ENCODE assay signal across 10 mouse cellular contexts in the genomic region with DNA sequence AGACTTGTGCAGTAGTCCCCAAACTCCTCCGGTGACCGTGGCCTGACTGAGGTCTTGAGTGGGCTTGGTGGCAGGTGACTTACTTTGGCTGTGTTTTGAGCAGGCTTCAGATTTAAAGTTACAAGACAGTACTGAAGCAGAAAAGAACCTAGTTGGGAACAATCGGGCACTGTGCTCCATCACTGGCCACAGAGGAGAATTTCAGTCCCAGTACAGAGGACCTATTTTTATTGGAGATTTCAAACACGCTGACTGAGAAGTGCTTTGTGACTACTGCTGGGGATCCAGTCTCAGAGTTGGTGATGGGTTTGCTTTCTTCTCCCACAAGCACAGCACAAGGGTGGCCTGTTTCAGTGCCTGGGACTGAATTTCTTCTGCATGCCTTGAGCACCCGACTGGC. TPM values are rescaled to one million over a fixed set of nuclear protein-coding genes. Genes with fewer than 3 reads are reported as not detected.
DNase-seq lines count a peak whose midpoint lies in the region; ATAC-seq and TF ChIP-seq lines count a peak whose summit lies in the region.
"Had no signal": no experiment of that assay in that cellular context is flagged by ENCODE, and none has a peak within 500 bp of the region (broad histone marks: within the 10 kb centered on the region; RNA-seq: fewer than 3 reads in every experiment).

No protein-coding gene starts in this region.

- no peak for TF ChIP-seq CTCF in layer of hippocampus, adult 2 months (conservative IDR thresholded peaks at IDR 0.05)

- no peak overlapping the region for H3K9ac ChIP-seq in heart, embryonic 13.5 days
- H3K9ac ChIP-seq in embryonic facial prominence, embryonic 12.5 days, result 0 out of 2 replicates have a peak overlapping the region, but pooled peaks have one; percentile 49
- no peak overlapping the region for H3K9ac ChIP-seq in neural tube, embryonic 11.5 days (ENCODE audit: low read length)

- peaks cover 26% of the 10 kb centered on the region for H3K27me3 ChIP-seq in heart, embryonic 13.5 days (replicated peaks)
- 0 out of 2 replicates have a peak, but pooled peaks cover 12% of the 10 kb centered on the region for H3K27me3 ChIP-seq in embryonic facial prominence, embryonic 12.5 days
- no peaks in the 10 kb centered on the region for H3K27me3 ChIP-seq in neural tube, embryonic 11.5 days (ENCODE audit: control insufficient read depth, insufficient read depth, low read length)
- H3K27me3 ChIP-seq: CH12.LX had no signal

- H3K4me3 ChIP-seq in heart, embryonic 13.5 days, result peak overlapping the region; percentile 57
- H3K4me3 ChIP-seq in embryonic facial prominence, embryonic 12.5 days, result peak overlapping the region; percentile 48
- H3K4me3 ChIP-seq in layer of hippocampus, adult 2 months, result peak overlapping the region; percentile 78
- H3K4me3 ChIP-seq in neural tube, embryonic 11.5 days (ENCODE audit: low read depth, low read length), result no peak overlapping the region

- no peak for ATAC-seq in heart, embryonic 13.5 days (ENCODE audit: extremely low read depth, insufficient number of reproducible peaks, low FRiP score, low TSS enrichment)
- ATAC-seq in embryonic facial prominence, embryonic 12.5 days (ENCODE audit: insufficient number of reproducible peaks, insufficient read depth, low FRiP score, low TSS enrichment), result no peak
- ATAC-seq in neural tube, embryonic 11.5 days (ENCODE audit: insufficient read depth, low FRiP score, low TSS enrichment), result no peak
- no peak for ATAC-seq in granulocyte monocyte progenitor cell, adult 5-6 weeks (replicated peaks; ENCODE audit: poor library complexity, severe bottlenecking)

- H3K36me3 ChIP-seq in heart, embryonic 13.5 days, result no peaks in the 10 kb centered on the region
- no peaks in the 10 kb centered on the region for H3K36me3 ChIP-seq in embryonic facial prominence, embryonic 12.5 days
- no peaks in the 10 kb centered on the region for H3K36me3 ChIP-seq in neural tube, embryonic 11.5 days (ENCODE audit: control insufficient read depth, insufficient read depth, low read length)

- H3K4me2 ChIP-seq in heart, embryonic 13.5 days, result peak overlapping the region; percentile 85
- peak overlapping the region; percentile 80 for H3K4me2 ChIP-seq in embryonic facial prominence, embryonic 12.5 days (replicated peaks)
- peak overlapping the region; percentile 78; the same call in 1 of the 2 replicates for H3K4me2 ChIP-seq in neural tube, embryonic 11.5 days (ENCODE audit: low read depth)

- WGBS in heart, embryonic 13.5 days, result 60% methylated on average over 5 of the region's 5 CpGs
- 32% methylated on average over 5 of the region's 5 CpGs for WGBS in embryonic facial prominence, embryonic 12.5 days
- WGBS in neural tube, embryonic 11.5 days, result 60% methylated on average over 5 of the region's 5 CpGs

- H3K9me3 ChIP-seq in heart, embryonic 13.5 days, result no peaks in the 10 kb centered on the region
- no peaks in the 10 kb centered on the region for H3K9me3 ChIP-seq in embryonic facial prominence, embryonic 12.5 days
- no peaks in the 10 kb centered on the region for H3K9me3 ChIP-seq in neural tube, embryonic 11.5 days (ENCODE audit: control insufficient read depth, low read length)

- no peak overlapping the region for H3K27ac ChIP-seq in heart, embryonic 13.5 days (replicated peaks)
- H3K27ac ChIP-seq in embryonic facial prominence, embryonic 12.5 days, result no peak overlapping the region
- H3K27ac ChIP-seq in layer of hippocampus, adult 2 months, result peak overlapping the region; percentile 88
- H3K27ac ChIP-seq in neural tube, embryonic 11.5 days (ENCODE audit: low read depth, low read length), result no peak overlapping the region

- H3K4me1 ChIP-seq in heart, embryonic 13.5 days, result no peaks in the 10 kb centered on the region
- H3K4me1 ChIP-seq in embryonic facial prominence, embryonic 12.5 days, result no peaks in the 10 kb centered on the region; the same call in 1 of the 2 replicates
- H3K4me1 ChIP-seq in neural tube, embryonic 11.5 days (ENCODE audit: control insufficient read depth, insufficient read depth, low read length), result no peaks in the 10 kb centered on the region

- DNase-seq in heart, adult 8-10 months (ENCODE audit: low spot score), result no peak
- DNase-seq in layer of hippocampus, adult 2 months (ENCODE audit: low spot score in 2 of 2), result peak in 1 of 2 experiments; percentile 33
- DNase-seq in neural tube, embryonic 11.5 days (ENCODE audit: low spot score), result no peak
- no peak for DNase-seq in adrenal gland, adult 8-10 months
- no peak for DNase-seq in urinary bladder, adult 2 months (ENCODE audit: low spot score)

RNA-seq across cellular contexts. Expression of gene Luzp2, which starts 1.1 kb away (rescaled TPM):
- 0.47 and 0.52 TPM in 2 replicates for polyA plus RNA-seq in heart, embryonic 13.5 days (2015; fragmentation: Nextera tagmentation; extraction: Ambion mirVana)
- under 1 TPM; 0.05 to 0.16 (median 0.12) TPM for total RNA-seq in heart, adult 8-10 months (2022)
- 2.9 and 3.4 TPM in 2 replicates for polyA plus RNA-seq in embryonic facial prominence, embryonic 12.5 days (2016; fragmentation: Nextera tagmentation; extraction: Ambion mirVana)
- 10 to 100 TPM; 66.1 to 68.6 TPM for total RNA-seq in layer of hippocampus, adult 2 months (2021)
- polyA plus RNA-seq in neural tube, embryonic 11.5 days (2014; fragmentation: Nextera tagmentation; extraction: Ambion mirVana), result 3.4 and 3.8 TPM in 2 replicates
- 1 to 10 TPM; 1.3 to 2.1 (median 1.8) TPM for total RNA-seq in adrenal gland, adult 8-10 months (2022)
- not detected in 2 replicates for total RNA-seq in granulocyte monocyte progenitor cell, adult 5-6 weeks (2014; fragmentation: Nextera tagmentation)
- not detected in 2 replicates for total RNA-seq in granulocyte monocyte progenitor cell, adult 5-6 weeks (2017)
- 0.22 and 0.32 TPM in 2 replicates for polyA plus RNA-seq in urinary bladder, adult 2 months (2012; rRNA removed)
- total RNA-seq: CH12.LX had no signal
- polyA plus RNA-seq: small intestine, adult 2 months had no signal

Comparison
In these comparisons a context has a peak if more than half of its experiments do, and no peak if none do; other contexts are left out.
1. RNA of gene Luzp2, which starts 1.1 kb away (total RNA-seq): 66.1 to 68.6 TPM in layer of hippocampus, adult 2 months; 1.3 to 2.1 TPM in adrenal gland, adult 8-10 months, 0.05 to 0.16 TPM in heart, adult 8-10 months and not detected in granulocyte monocyte progenitor cell, adult 5-6 weeks; every median in the first group is over 10 times any median in the second.
2. Peak in every context shown above with its lines, with median percentiles within 50 percentile points of each other: H3K4me2 ChIP-seq.